Mouse (Mus musculus) stomach, embryonic 15.5 days (tissue): ENCODE measurements at regions not wholly inside any gene's neighbourhood (a gene's known extent, or its start where the extent isn't known, plus 50 kb on each side); places are given as distances from the start of the nearest gene placed in this dataset.
"Not testable (repeated sequence)": the region's sequence is repeated elsewhere in the genome, so short reads cannot be mapped to it uniquely, and the experiment has no call there.

Source experiments
- ATAC-seq: fragments of 200-750 bp; cut with Nextera tagmentation; 2 replicates; pipeline ENCODE4 v1.8.0; 2017; ENCODE audit warnings: low read depth, moderate number of reproducible peaks, moderate TSS enrichment; ENCODE audit not compliant: insufficient read depth, low FRiP score
- H3K27ac ChIP-seq: fragments of 300-500 bp; sonication (generic); 2 replicates; pipeline ENCODE4 v1.5.1; 2015; ENCODE audit warnings: mild to moderate bottlenecking, inconsistent platforms
- H3K27me3 ChIP-seq: fragments of 300-500 bp; sonication (generic); replicated peaks from 2 replicates; pipeline ENCODE4 v1.6.1; 2015; ENCODE audit warnings: inconsistent platforms
- H3K36me3 ChIP-seq: fragments of 300-500 bp; sonication (generic); 2 replicates; pipeline ENCODE4 v1.6.1; 2015; ENCODE audit warnings: inconsistent platforms
- H3K4me1 ChIP-seq: fragments of 300-500 bp; sonication (generic); 2 replicates; pipeline ENCODE4 v1.6.1; 2015; ENCODE audit warnings: inconsistent platforms
- H3K4me2 ChIP-seq: fragments of 300-500 bp; sonication (generic); 2 replicates; pipeline ENCODE4 v1.6.1; 2015; ENCODE audit warnings: mild to moderate bottlenecking, inconsistent platforms
- H3K4me3 ChIP-seq: fragments of 300-500 bp; sonication (generic); replicated peaks from 2 replicates; pipeline ENCODE4 v1.5.1; 2015; ENCODE audit warnings: inconsistent platforms
- H3K9ac ChIP-seq: fragments of 300-500 bp; sonication (generic); 2 replicates; pipeline ENCODE4 v1.6.1; 2015; ENCODE audit warnings: inconsistent platforms
- H3K9me3 ChIP-seq: fragments of 300-500 bp; sonication (generic); 2 replicates; pipeline ENCODE4 v1.6.1; 2016; ENCODE audit warnings: inconsistent platforms
- WGBS: fragments of 180-500 bp; shearing (Covaris S2); methylation state at CpG from one replicate; pipeline ENCODE4 v1.1.7; 2015; 5-methylcytosine and 5-hydroxymethylcytosine counted together

GRCm38 (mm10) chr14:86115254-86116057 lies 1025.6 kb downstream of the Diaph3 start:
- H3K4me3 ChIP-seq: no peak overlapping the region
- no peaks in the 10 kb centered on the region for H3K36me3 ChIP-seq
- no peaks in the 10 kb centered on the region for H3K27me3 ChIP-seq
- WGBS: 54% methylated on average over 4 of the region's 4 CpGs
- ATAC-seq: no peak
- H3K4me1 ChIP-seq: no peaks in the 10 kb centered on the region
- no peak overlapping the region for H3K4me2 ChIP-seq
- H3K27ac ChIP-seq: no peak overlapping the region
- H3K9me3 ChIP-seq: no peaks in the 10 kb centered on the region
- H3K9ac ChIP-seq: no peak overlapping the region

- H3K4me1 ChIP-seq: no peaks in the 10 kb centered on the region
- no peak overlapping the region for H3K4me2 ChIP-seq
- no peak overlapping the region for H3K4me3 ChIP-seq
- no peaks in the 10 kb centered on the region for H3K9me3 ChIP-seq
- no peaks in the 10 kb centered on the region for H3K36me3 ChIP-seq
- ATAC-seq: peak; percentile 18; the same call in 1 of the 2 replicates
- WGBS: 12% methylated on average over 1 of the region's 1 CpGs
- no peaks in the 10 kb centered on the region for H3K27me3 ChIP-seq
- no peak overlapping the region for H3K9ac ChIP-seq
- H3K27ac ChIP-seq: no peak overlapping the region
These were observed 1039.5 kb downstream of the Diaph3 start for GRCm38 (mm10) chr14:86101497-86101896.

- Histone ChIP-seq H3K9ac (no peak overlapping the region), H3K27me3 (no peaks in the 10 kb centered on the region), H3K36me3 (no peaks in the 10 kb centered on the region), H3K4me2 (no peak overlapping the region), H3K9me3 (no peaks in the 10 kb centered on the region), H3K4me1 (no peaks in the 10 kb centered on the region), H3K27ac (no peak overlapping the region), H3K4me3 (no peak overlapping the region)
- 45% methylated on average over 6 of the region's 6 CpGs for WGBS
- ATAC-seq: no peak
These were observed 1070.5 kb downstream of the Diaph3 start for GRCm38 (mm10) chr14:86070313-86071100.

GRCm38 (mm10) chr14:86069329-86069728 lies 1071.7 kb downstream of the Diaph3 start:
- no peaks in the 10 kb centered on the region for H3K4me1 ChIP-seq
- no peaks in the 10 kb centered on the region for H3K36me3 ChIP-seq
- 42% methylated on average over 1 of the region's 1 CpGs for WGBS
- ATAC-seq: no peak
- no peak overlapping the region for H3K4me3 ChIP-seq
- H3K27me3 ChIP-seq: no peaks in the 10 kb centered on the region
- H3K9me3 ChIP-seq: no peaks in the 10 kb centered on the region
- no peak overlapping the region for H3K4me2 ChIP-seq
- no peak overlapping the region for H3K27ac ChIP-seq
- no peak overlapping the region for H3K9ac ChIP-seq

- Histone ChIP-seq H3K4me1 (no peaks in the 10 kb centered on the region), H3K36me3 (no peaks in the 10 kb centered on the region), H3K9ac (no peak overlapping the region), H3K4me2 (no peak overlapping the region), H3K9me3 (no peaks in the 10 kb centered on the region), H3K27ac (no peak overlapping the region), H3K27me3 (no peaks in the 10 kb centered on the region), H3K4me3 (no peak overlapping the region)
- WGBS: 91% methylated on average over 1 of the region's 1 CpGs
- ATAC-seq: no peak
These were observed 1073.3 kb downstream of the Diaph3 start for GRCm38 (mm10) chr14:86067743-86068142.

- H3K9ac ChIP-seq: no peak overlapping the region
- no peaks in the 10 kb centered on the region for H3K27me3 ChIP-seq
- H3K27ac ChIP-seq: no peak overlapping the region
- no peak overlapping the region for H3K4me3 ChIP-seq
- no peaks in the 10 kb centered on the region for H3K4me1 ChIP-seq
- no peak for ATAC-seq
- no peaks in the 10 kb centered on the region for H3K9me3 ChIP-seq
- WGBS: 81% methylated on average over 3 of the region's 3 CpGs
- H3K36me3 ChIP-seq: no peaks in the 10 kb centered on the region
- H3K4me2 ChIP-seq: no peak overlapping the region
These were observed 1077.5 kb downstream of the Diaph3 start for GRCm38 (mm10) chr14:86063620-86063943.

GRCm38 (mm10) chr14:86062885-86063619 lies 1078.0 kb downstream of the Diaph3 start:
- Histone ChIP-seq H3K4me1 (no peaks in the 10 kb centered on the region), H3K9me3 (no peaks in the 10 kb centered on the region), H3K27me3 (no peaks in the 10 kb centered on the region), H3K9ac (no peak overlapping the region), H3K4me3 (no peak overlapping the region), H3K4me2 (no peak overlapping the region), H3K27ac (no peak overlapping the region), H3K36me3 (no peaks in the 10 kb centered on the region)
- WGBS: 75% methylated on average over 11 of the region's 11 CpGs
- ATAC-seq: no peak

GRCm38 (mm10) chr14:86056991-86057390 lies 1084.0 kb downstream of the Diaph3 start:
- Histone ChIP-seq H3K9me3 (no peaks in the 10 kb centered on the region), H3K4me1 (no peaks in the 10 kb centered on the region), H3K27me3 (no peaks in the 10 kb centered on the region), H3K9ac (no peak overlapping the region), H3K36me3 (no peaks in the 10 kb centered on the region), H3K27ac (no peak overlapping the region), H3K4me2 (no peak overlapping the region), H3K4me3 (no peak overlapping the region)
- ATAC-seq: peak; percentile 39; the same call in 1 of the 2 replicates
- 44% methylated on average over 4 of the region's 4 CpGs for WGBS

- 92% methylated on average over 1 of the region's 1 CpGs for WGBS
- H3K36me3 ChIP-seq: no peaks in the 10 kb centered on the region
- no peak for ATAC-seq
These were observed 1086.4 kb downstream of the Diaph3 start for GRCm38 (mm10) chr14:86054668-86055067.

GRCm38 (mm10) chr14:86029401-86029800 lies 1111.6 kb downstream of the Diaph3 start:
- no peak overlapping the region for H3K4me2 ChIP-seq
- ATAC-seq: no peak

More at GRCm38 (mm10) chr14:86054668-86055067, 1086.4 kb downstream of the Diaph3 start:
- no peaks in the 10 kb centered on the region for H3K9me3 ChIP-seq
- no peaks in the 10 kb centered on the region for H3K4me1 ChIP-seq
- no peak overlapping the region for H3K9ac ChIP-seq
- H3K4me2 ChIP-seq: no peak overlapping the region
- H3K27ac ChIP-seq: no peak overlapping the region
- no peak overlapping the region for H3K4me3 ChIP-seq
- H3K27me3 ChIP-seq: no peaks in the 10 kb centered on the region

GRCm38 (mm10) chr14:86017611-86018010 lies 1123.4 kb downstream of the Diaph3 start:
- not testable (repeated sequence) for H3K27ac ChIP-seq, H3K9me3 ChIP-seq, H3K4me2 ChIP-seq, H3K4me1 ChIP-seq, H3K9ac ChIP-seq, ATAC-seq, H3K4me3 ChIP-seq, H3K36me3 ChIP-seq, H3K27me3 ChIP-seq
- whole genome bisulfite sequencing: 54% methylated on average over 2 of the region's 2 CpGs

More at GRCm38 (mm10) chr14:86029401-86029800, 1111.6 kb downstream of the Diaph3 start:
- no peak overlapping the region for H3K27ac ChIP-seq
- no peaks in the 10 kb centered on the region for H3K4me1 ChIP-seq
- H3K4me3 ChIP-seq: no peak overlapping the region
- H3K9ac ChIP-seq: no peak overlapping the region
- H3K27me3 ChIP-seq: no peaks in the 10 kb centered on the region
- no peaks in the 10 kb centered on the region for H3K36me3 ChIP-seq
- H3K9me3 ChIP-seq: no peaks in the 10 kb centered on the region
